Mouse (Mus musculus) layer of hippocampus, adult 9-10 months (tissue): ENCODE results near the gene Il17ra.

ENCODE experiments used
- DNase-seq: peaks from one replicate; pipeline ENCODE4 v3.0.0; 2022; ENCODE audit warnings: low spot score

Il17ra gene

GRCm38 (mm10) chr6:120463086-120463871 lies at the start of gene Il17ra:
TSS of gene Il17ra (plus strand) at chr6:120463247.
- DNase-seq, result no peak

GRCm38 (mm10) chr6:120438161-120438560 lies 24.9 kb upstream of the Il17ra start:
- DNase-seq, result no peak

GRCm38 (mm10) chr6:120442171-120442749 lies 20.8 kb upstream of the Il17ra start:
- no peak for DNase-seq

GRCm38 (mm10) chr6:120443363-120444355 lies 19.4 kb upstream of the Il17ra start:
- no peak for DNase-seq

- no peak for DNase-seq
Observed at GRCm38 (mm10) chr6:120450208-120450607, 12.8 kb upstream of the Il17ra start.

GRCm38 (mm10) chr6:120452384-120453102 lies 10.5 kb upstream of the Il17ra start:
- no peak for DNase-seq

- DNase-seq, result no peak
Observed at GRCm38 (mm10) chr6:120453103-120453445, 10.0 kb upstream of the Il17ra start.

- no peak for DNase-seq
Observed at GRCm38 (mm10) chr6:120453556-120453955, 9.5 kb upstream of the Il17ra start.

GRCm38 (mm10) chr6:120454627-120455077 lies 8.4 kb upstream of the Il17ra start:
- DNase-seq, result no peak

GRCm38 (mm10) chr6:120457074-120457473 lies 6.0 kb upstream of the Il17ra start:
- no peak for DNase-seq

GRCm38 (mm10) chr6:120457751-120458150 lies 5.3 kb upstream of the Il17ra start:
- no peak for DNase-seq

GRCm38 (mm10) chr6:120461217-120461616 lies 1.8 kb upstream of the Il17ra start:
- no peak for DNase-seq

- no peak for DNase-seq
Observed at GRCm38 (mm10) chr6:120462251-120462650, 796 bp upstream of the Il17ra start.

- DNase-seq, result no peak
Observed at GRCm38 (mm10) chr6:120463884-120464283, 837 bp downstream of the Il17ra start.

GRCm38 (mm10) chr6:120464406-120464939 lies 1.4 kb downstream of the Il17ra start:
- no peak for DNase-seq

- no peak for DNase-seq
Observed at GRCm38 (mm10) chr6:120465393-120465792, 2.3 kb downstream of the Il17ra start.

GRCm38 (mm10) chr6:120466609-120467329 lies 3.7 kb downstream of the Il17ra start:
- DNase-seq, result no peak

- no peak for DNase-seq
Observed at GRCm38 (mm10) chr6:120468259-120468658, 5.2 kb downstream of the Il17ra start.

GRCm38 (mm10) chr6:120469268-120469667 lies 6.2 kb downstream of the Il17ra start:
- no peak for DNase-seq

- no peak for DNase-seq
Observed at GRCm38 (mm10) chr6:120469770-120470169, 6.7 kb downstream of the Il17ra start.

- DNase-seq, result no peak
Observed at GRCm38 (mm10) chr6:120470666-120471065, 7.6 kb downstream of the Il17ra start.
